Mouse (Mus musculus) bone marrow, adult 2 months (tissue): ENCODE measurements around the gene Gm13695.
"Not testable (repeated sequence)": the region's sequence is repeated elsewhere in the genome, so short reads cannot be mapped to it uniquely, and the experiment has no call there.

Source experiments
- CTCF ChIP-seq: fragments of 200-500 bp; IDR thresholded peaks from 2 replicates; pipeline ENCODE4 v1.5.1; 2011; ENCODE audit warnings: low read length, control low read depth; ENCODE audit not compliant: control insufficient read depth, insufficient read depth
- POLR2A ChIP-seq: fragments of 200-500 bp; IDR thresholded peaks from 2 replicates; pipeline ENCODE4 v1.6.1; 2011; ENCODE audit warnings: low read depth, mild to moderate bottlenecking, control low read depth, low read length, borderline replicate concordance; ENCODE audit not compliant: control insufficient read depth

DNA sequence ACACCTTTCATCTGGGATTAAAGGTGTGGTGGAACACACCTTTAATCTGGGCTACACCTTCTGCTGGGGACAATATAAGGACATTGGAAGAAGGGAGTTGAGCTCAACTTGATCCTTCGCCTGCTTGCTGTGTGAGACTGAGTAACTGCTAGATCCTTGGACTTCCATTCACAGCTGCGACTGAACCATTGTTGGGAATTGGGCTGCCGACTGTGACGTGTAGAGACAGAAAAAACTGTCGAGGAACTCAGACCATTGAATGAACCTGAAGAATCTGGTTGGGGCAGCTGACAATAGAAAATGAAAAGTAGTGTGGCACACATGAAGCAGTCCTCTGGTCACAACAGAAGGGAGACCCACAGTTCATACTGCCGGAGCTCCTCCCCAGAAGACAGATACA lies at the start of gene Gm13695:
- TF ChIP-seq CTCF, POLR2A: not testable (repeated sequence)
